Mouse (Mus musculus) heart, postnatal 0 days (tissue): ENCODE results near the gene 0610012G03Rik.

Experiments
- CTCF ChIP-seq: IDR thresholded peaks from 2 replicates; pipeline ENCODE4 v1.5.1; 2016; ENCODE audit warnings: antibody characterized with exemption, control low read depth, low read depth
- EP300 ChIP-seq: IDR thresholded peaks from 2 replicates; pipeline ENCODE4 v1.6.1; 2016; ENCODE audit warnings: antibody characterized with exemption, low read depth

DNA sequence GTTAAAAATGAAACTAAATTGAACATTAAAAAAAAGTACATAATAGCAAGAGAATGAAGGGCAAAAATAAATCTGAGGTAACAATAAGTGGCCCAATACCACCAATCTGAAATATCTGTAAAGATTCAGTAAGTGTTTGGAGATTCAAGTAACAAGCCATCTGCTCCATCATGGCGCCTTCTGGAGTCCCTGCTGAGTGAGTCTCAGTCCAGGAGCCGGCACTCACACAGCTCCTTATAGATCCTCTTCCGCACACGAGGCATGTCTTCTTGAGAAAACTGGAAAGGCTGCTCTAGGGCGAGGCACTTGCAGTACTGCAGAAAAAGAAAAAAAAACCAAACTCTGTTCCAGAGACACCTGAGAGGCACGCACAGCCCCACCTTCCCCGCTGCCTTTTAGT is 14.9 kb upstream of the 0610012G03Rik start:
- TF ChIP-seq CTCF (no peak), EP300 (no peak)
